Mouse (Mus musculus): ENCODE measurements around the gene Mpped2.

- TF ChIP-seq CTCF (IDR thresholded peaks at IDR 0.05; ENCODE audit: low read depth) (no peak), EP300 (IDR thresholded peaks at IDR 0.05; ENCODE audit: low read depth) (no peak)
These were observed 152.0 kb downstream of the Mpped2 start for GRCm38 (mm10) chr2:106844766-106845678.

All from liver, postnatal 0 days (tissue).